Mouse (Mus musculus) CD4-positive naive resting alpha-beta T cell, adult 76 days (primary cell): ENCODE measurements around the gene Olfr629. TPM values are rescaled to one million over a fixed set of nuclear protein-coding genes. Genes with fewer than 3 reads are reported as not detected.

Source experiments
- total RNA-seq: library from RNA; stranded (reverse); gene quantifications from one replicate; pipeline ENCODE4 v1.2.4, GENCODE M21; 2023

Gene Olfr629
- not detected for total RNA-seq

DNA sequence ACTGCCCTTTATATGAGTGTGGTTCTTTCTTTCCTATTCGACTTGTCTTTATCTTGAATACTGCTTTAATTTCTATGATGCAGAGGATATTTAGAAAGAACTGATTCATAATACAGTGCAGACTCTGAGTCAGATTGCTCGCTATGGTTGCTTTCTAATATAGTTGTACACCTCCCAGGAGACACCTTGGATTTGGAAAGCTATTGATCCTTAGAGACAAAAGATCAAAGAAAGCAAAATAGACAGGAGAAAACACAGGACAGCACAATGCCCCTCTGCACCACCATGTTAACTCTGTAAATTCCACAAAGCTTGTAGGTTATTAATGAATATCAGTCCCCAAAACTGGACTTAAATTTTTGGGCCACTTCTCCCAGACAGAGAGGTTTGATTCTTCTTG lies at the start of gene Olfr629:
TSS of gene Olfr629 (minus strand) at position 101 of the 400 bp plus-strand sequence.

DNA sequence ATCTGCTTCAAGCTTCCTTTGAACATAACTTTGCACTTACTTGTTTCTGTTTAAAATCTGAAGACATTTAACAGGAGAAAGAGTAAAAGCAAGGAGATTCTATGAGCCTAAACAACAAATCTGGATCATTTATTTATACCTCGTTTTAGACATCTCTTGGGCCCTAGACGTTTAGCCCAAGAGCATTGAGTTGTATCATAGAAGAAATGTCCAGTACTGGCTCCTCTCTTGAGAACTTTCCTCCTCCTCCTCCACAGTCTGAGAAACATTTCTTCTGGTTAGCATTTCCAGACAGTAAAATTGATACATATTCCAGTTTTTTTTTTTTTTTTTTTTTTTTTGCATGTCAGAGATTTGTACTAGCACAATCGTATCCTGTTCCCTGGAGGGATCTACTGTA lies 47.0 kb upstream of the Olfr629 start, which contains the start of gene Olfr67:
TSS of gene Olfr67 (minus strand) at position 101 of the 400 bp plus-strand sequence.

DNA sequence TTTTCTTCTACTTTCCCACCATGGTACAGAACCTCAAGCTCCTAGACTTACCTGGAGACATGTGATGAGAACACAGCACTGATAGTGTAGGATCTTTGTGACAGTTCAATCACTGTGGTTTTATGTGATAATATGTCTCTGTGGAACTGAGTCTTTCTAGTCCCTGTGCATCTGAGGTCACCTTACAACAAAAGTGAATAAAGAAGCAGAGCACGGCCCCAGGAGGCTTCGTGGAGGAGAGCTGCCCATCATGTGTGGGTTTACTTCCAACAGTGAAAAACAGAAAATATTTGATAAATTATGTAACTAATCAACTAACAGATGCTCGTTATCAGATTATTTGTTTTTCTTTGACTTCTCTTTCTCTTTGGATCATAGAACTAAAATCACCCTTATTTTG lies 34.9 kb upstream of the Olfr629 start, which contains the start of gene Olfr68:
TSS of gene Olfr68 (minus strand) at position 101 of the 400 bp plus-strand sequence.

DNA sequence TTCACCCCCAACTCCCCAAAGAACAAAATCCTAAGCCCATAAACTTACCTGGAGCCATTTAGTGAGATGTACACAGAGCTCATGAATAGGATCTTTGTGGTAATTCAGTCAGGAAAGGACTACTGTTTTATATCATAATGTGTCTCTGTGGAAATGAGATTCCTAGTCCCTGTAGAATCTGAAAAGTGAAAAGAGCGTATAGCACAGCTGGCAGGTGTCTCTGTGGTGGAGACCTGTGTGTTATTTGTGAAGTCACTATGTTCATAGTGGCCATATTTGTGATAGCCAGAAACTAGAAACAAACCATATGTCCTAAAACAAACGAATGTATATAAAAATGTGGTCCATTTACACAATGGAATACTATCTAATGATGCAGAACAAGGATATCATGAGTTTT lies 26.8 kb upstream of the Olfr629 start, which contains the start of gene Olfr69:
TSS of gene Olfr69 (minus strand) at position 101 of the 400 bp plus-strand sequence.

DNA sequence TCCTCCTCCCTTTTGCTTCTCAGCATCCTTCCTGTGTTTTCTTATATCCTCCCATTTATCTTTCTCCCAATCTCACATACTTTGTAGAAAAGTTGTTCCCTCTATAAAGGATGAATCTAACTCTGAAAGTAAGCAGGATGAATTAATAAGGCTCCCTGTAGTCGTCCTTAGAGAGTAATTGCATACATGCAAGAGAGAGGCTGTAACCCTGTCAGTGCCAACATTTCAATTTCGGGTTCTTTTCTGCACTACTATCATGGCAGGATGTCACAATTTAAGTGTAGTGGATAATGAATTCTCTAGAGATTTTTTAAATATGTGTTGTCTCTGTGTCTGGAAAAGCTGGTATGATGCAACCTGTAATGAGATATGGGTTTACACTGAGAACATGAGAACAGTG lies 12.5 kb upstream of the Olfr629 start, which contains the start of gene Olfr630:
TSS of gene Olfr630 (minus strand) at position 101 of the 400 bp plus-strand sequence.

DNA sequence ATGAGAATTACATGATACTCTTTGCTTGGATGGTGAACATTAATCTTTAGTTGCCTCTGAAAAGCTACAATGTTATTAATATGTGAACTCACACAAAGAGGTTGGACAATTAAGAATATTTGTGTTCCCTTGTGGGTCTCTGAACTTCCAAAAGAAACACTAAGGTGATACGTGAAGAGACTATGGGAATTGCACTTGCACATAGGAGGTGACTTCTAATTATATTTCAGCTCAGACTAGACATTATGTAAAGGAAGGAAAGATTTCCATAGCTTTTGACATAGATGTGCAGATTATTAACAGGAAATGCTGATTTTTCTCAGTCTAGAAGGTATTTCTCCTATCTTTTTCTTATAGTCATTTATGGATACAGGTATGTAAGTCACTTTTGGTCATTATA lies 14.7 kb downstream of the Olfr629 start, which contains the start of gene Olfr628:
TSS of gene Olfr628 (plus strand) at position 301 of the 400 bp plus-strand sequence.

DNA sequence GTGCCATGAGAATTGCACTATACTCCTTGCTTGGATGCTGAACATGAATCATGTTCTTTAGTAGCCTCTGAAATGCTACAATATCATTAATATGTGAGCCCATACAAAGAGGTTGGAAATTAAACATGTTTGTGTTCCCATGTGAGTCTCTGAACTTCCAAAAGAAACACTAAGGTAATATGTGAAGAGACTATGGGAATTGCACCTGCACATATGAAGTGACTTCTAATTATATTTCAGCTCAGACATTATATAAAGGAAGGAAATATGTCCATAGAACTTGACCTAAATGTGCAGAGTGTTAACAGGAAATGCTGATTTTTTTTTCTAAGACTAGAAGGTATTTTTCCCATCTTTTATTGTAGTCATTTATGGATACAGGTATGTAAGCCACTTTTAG lies 30.4 kb downstream of the Olfr629 start, which contains the start of gene Olfr243:
TSS of gene Olfr243 (plus strand) at position 301 of the 400 bp plus-strand sequence.

Other genes with a start within 250 kb of the Olfr629 start
- gene Olfr609, start 246.9 kb downstream of the Olfr629 start, total RNA-seq, result not detected
- not detected for gene Olfr610, start 232.8 kb downstream of the Olfr629 start, total RNA-seq
- gene Olfr611, start 224.1 kb downstream of the Olfr629 start, total RNA-seq, result not detected
- not detected for gene Olfr612, start 202.2 kb downstream of the Olfr629 start, total RNA-seq
- gene Olfr613, start 196.9 kb downstream of the Olfr629 start, total RNA-seq, result not detected
- not detected for gene Olfr615, start 188.9 kb downstream of the Olfr629 start, total RNA-seq
- not detected for gene Olfr616, start 175.8 kb downstream of the Olfr629 start, total RNA-seq
- not detected for gene Olfr617, start 171.9 kb downstream of the Olfr629 start, total RNA-seq
- not detected for gene Olfr618, start 154.8 kb downstream of the Olfr629 start, total RNA-seq
- gene Olfr619, start 144.4 kb downstream of the Olfr629 start, total RNA-seq, result not detected
- not detected for gene Olfr620, start 132.4 kb downstream of the Olfr629 start, total RNA-seq
- gene Olfr622, start 102.2 kb downstream of the Olfr629 start, total RNA-seq, result not detected
- gene Olfr623, start 81.2 kb downstream of the Olfr629 start, total RNA-seq, result not detected
- not detected for gene Olfr624, start 73.8 kb downstream of the Olfr629 start, total RNA-seq
- gene Olfr625-ps1, start 62.2 kb downstream of the Olfr629 start, total RNA-seq, result not detected
- not detected for gene Olfr243, start 30.3 kb downstream of the Olfr629 start, total RNA-seq
- not detected for gene Olfr628, start 14.6 kb downstream of the Olfr629 start, total RNA-seq
- gene Olfr630, start 12.4 kb upstream of the Olfr629 start, total RNA-seq, result not detected
- not detected for gene Olfr69, start 26.7 kb upstream of the Olfr629 start, total RNA-seq
- gene Olfr68, start 34.8 kb upstream of the Olfr629 start, total RNA-seq, result not detected
- not detected for gene Olfr67, start 46.9 kb upstream of the Olfr629 start, total RNA-seq
- 492 TPM for gene Hbb-bt, start 69.1 kb upstream of the Olfr629 start, total RNA-seq
- 2,802 TPM for gene Hbb-bs, start 83.2 kb upstream of the Olfr629 start, total RNA-seq
- gene Hbb-bh2, start 95.6 kb upstream of the Olfr629 start, total RNA-seq, result not detected
- not detected for gene Hbb-bh1, start 98.2 kb upstream of the Olfr629 start, total RNA-seq
- not detected for gene Hbb-y, start 108.3 kb upstream of the Olfr629 start, total RNA-seq
- not detected for gene Olfr66, start 141.3 kb upstream of the Olfr629 start, total RNA-seq
- gene Olfr64, start 149.5 kb upstream of the Olfr629 start, total RNA-seq, result not detected
- not detected for gene Olfr65, start 158.5 kb upstream of the Olfr629 start, total RNA-seq
- gene Olfr631, start 183.9 kb upstream of the Olfr629 start, total RNA-seq, result not detected
- not detected for gene Olfr632, start 189.4 kb upstream of the Olfr629 start, total RNA-seq
- not detected for gene Olfr633, start 199.5 kb upstream of the Olfr629 start, total RNA-seq
- not detected for gene Olfr635, start 226.2 kb upstream of the Olfr629 start, total RNA-seq